Mouse (Mus musculus): Measurements from ENCODE around the gene Tbc1d19. TPM values are rescaled to one million over a fixed set of nuclear protein-coding genes. Genes with fewer than 3 reads are reported as not detected.

Gene Tbc1d19
- polyA plus RNA-seq, 1 experiment from 2014 or later, result 71.5 TPM

GRCm38 (mm10) chr5:53852574-53852973 lies 43.2 kb downstream of the Tbc1d19 start:
- Histone ChIP-seq H3K4me2 (no peak overlapping the region), H3K9ac (replicated peaks) (no peak overlapping the region), H3K9me3 (replicated peaks) (no peaks in the 10 kb centered on the region), H3K36me3 (peaks cover 8% of the 10 kb centered on the region), H3K27me3 (replicated peaks) (no peaks in the 10 kb centered on the region), H3K27ac (replicated peaks) (no peak overlapping the region), H3K4me3 (replicated peaks) (no peak overlapping the region), H3K4me1 (no peaks in the 10 kb centered on the region)
- WGBS, result 33% methylated on average over 5 of the region's 5 CpGs
- no peak for ATAC-seq (ENCODE audit: low FRiP score)

GRCm38 (mm10) chr5:53854561-53854960 lies 45.2 kb downstream of the Tbc1d19 start:
- H3K9ac ChIP-seq (replicated peaks), result no peak overlapping the region
- ATAC-seq (ENCODE audit: low FRiP score), result no peak
- H3K4me3 ChIP-seq (replicated peaks), result no peak overlapping the region
- no peaks in the 10 kb centered on the region for H3K27me3 ChIP-seq (replicated peaks)
- peaks cover 19% of the 10 kb centered on the region for H3K36me3 ChIP-seq
- 30% methylated on average over 6 of the region's 6 CpGs for WGBS
- H3K9me3 ChIP-seq (replicated peaks), result no peaks in the 10 kb centered on the region
- no peak overlapping the region for H3K27ac ChIP-seq (replicated peaks)
- H3K4me1 ChIP-seq, result no peaks in the 10 kb centered on the region
- H3K4me2 ChIP-seq, result no peak overlapping the region

- Histone ChIP-seq H3K4me1 (no peaks in the 10 kb centered on the region), H3K4me3 (replicated peaks) (no peak overlapping the region), H3K9me3 (replicated peaks) (no peaks in the 10 kb centered on the region), H3K36me3 (peaks cover 16% of the 10 kb centered on the region), H3K27ac (replicated peaks) (no peak overlapping the region), H3K27me3 (replicated peaks) (no peaks in the 10 kb centered on the region), H3K4me2 (no peak overlapping the region), H3K9ac (replicated peaks) (no peak overlapping the region)
- no peak for ATAC-seq (ENCODE audit: low FRiP score)
- 90% methylated on average over 6 of the region's 6 CpGs for WGBS
Measured at GRCm38 (mm10) chr5:53856011-53856410, 46.6 kb downstream of the Tbc1d19 start.

GRCm38 (mm10) chr5:53865146-53865545 lies 55.7 kb downstream of the Tbc1d19 start:
- H3K9ac ChIP-seq (replicated peaks), result no peak overlapping the region
- no peaks in the 10 kb centered on the region for H3K9me3 ChIP-seq (replicated peaks)
- no peak for ATAC-seq (ENCODE audit: low FRiP score)
- H3K4me2 ChIP-seq, result no peak overlapping the region
- no peak overlapping the region for H3K27ac ChIP-seq (replicated peaks)
- H3K27me3 ChIP-seq (replicated peaks), result no peaks in the 10 kb centered on the region
- no peaks in the 10 kb centered on the region for H3K4me1 ChIP-seq
- peaks cover 3% of the 10 kb centered on the region; the same call in 1 of the 2 replicates for H3K36me3 ChIP-seq
- H3K4me3 ChIP-seq (replicated peaks), result no peak overlapping the region
- 88% methylated on average over 5 of the region's 5 CpGs for WGBS

GRCm38 (mm10) chr5:53865991-53866390 lies 56.6 kb downstream of the Tbc1d19 start:
- Histone ChIP-seq H3K4me2 (no peak overlapping the region), H3K9me3 (replicated peaks) (no peaks in the 10 kb centered on the region), H3K9ac (replicated peaks) (no peak overlapping the region), H3K4me3 (replicated peaks) (no peak overlapping the region), H3K27ac (replicated peaks) (no peak overlapping the region), H3K27me3 (replicated peaks) (no peaks in the 10 kb centered on the region), H3K36me3 (peaks cover 3% of the 10 kb centered on the region; the same call in 1 of the 2 replicates), H3K4me1 (no peaks in the 10 kb centered on the region)
- 88% methylated on average over 6 of the region's 6 CpGs for WGBS
- ATAC-seq (ENCODE audit: low FRiP score), result no peak

- no peak overlapping the region for H3K4me3 ChIP-seq (replicated peaks)
Measured at GRCm38 (mm10) chr5:53871665-53872312, 62.4 kb downstream of the Tbc1d19 start.

GRCm38 (mm10) chr5:53874966-53875365 lies 65.6 kb downstream of the Tbc1d19 start:
- no peaks in the 10 kb centered on the region for H3K4me1 ChIP-seq
- 93% methylated on average over 3 of the region's 3 CpGs for WGBS
- H3K4me3 ChIP-seq (replicated peaks), result no peak overlapping the region
- H3K9me3 ChIP-seq (replicated peaks), result no peaks in the 10 kb centered on the region
- H3K9ac ChIP-seq (replicated peaks), result no peak overlapping the region
- no peak for ATAC-seq (ENCODE audit: low FRiP score)
- no peak overlapping the region for H3K4me2 ChIP-seq
- no peak overlapping the region for H3K27ac ChIP-seq (replicated peaks)
- no peaks in the 10 kb centered on the region for H3K27me3 ChIP-seq (replicated peaks)
- peaks cover 9% of the 10 kb centered on the region for H3K36me3 ChIP-seq

More at GRCm38 (mm10) chr5:53871665-53872312, 62.4 kb downstream of the Tbc1d19 start:
- peak; percentile 78; the same call in 1 of the 2 replicates for ATAC-seq (ENCODE audit: low FRiP score)
- Histone ChIP-seq H3K36me3 (peaks cover 12% of the 10 kb centered on the region), H3K4me1 (no peaks in the 10 kb centered on the region), H3K27ac (replicated peaks) (no peak overlapping the region), H3K27me3 (replicated peaks) (no peaks in the 10 kb centered on the region), H3K9me3 (replicated peaks) (no peaks in the 10 kb centered on the region), H3K4me2 (no peak overlapping the region), H3K9ac (replicated peaks) (no peak overlapping the region)
- 31% methylated on average over 6 of the region's 6 CpGs for WGBS

GRCm38 (mm10) chr5:53880724-53881123 lies 71.3 kb downstream of the Tbc1d19 start:
- no peak overlapping the region for H3K9ac ChIP-seq (replicated peaks)
- no peaks in the 10 kb centered on the region for H3K4me1 ChIP-seq
- WGBS, result 67% methylated on average over 4 of the region's 4 CpGs
- no peak overlapping the region for H3K4me3 ChIP-seq (replicated peaks)
- peaks cover 8% of the 10 kb centered on the region for H3K36me3 ChIP-seq
- ATAC-seq (ENCODE audit: low FRiP score), result no peak
- H3K4me2 ChIP-seq, result no peak overlapping the region
- no peak overlapping the region for H3K27ac ChIP-seq (replicated peaks)
- H3K27me3 ChIP-seq (replicated peaks), result no peaks in the 10 kb centered on the region
- no peaks in the 10 kb centered on the region for H3K9me3 ChIP-seq (replicated peaks)

- WGBS, result 77% methylated on average over 4 of the region's 4 CpGs
- H3K4me3 ChIP-seq (replicated peaks), result no peak overlapping the region
- no peaks in the 10 kb centered on the region for H3K4me1 ChIP-seq
- peaks cover 8% of the 10 kb centered on the region for H3K36me3 ChIP-seq
- no peak overlapping the region for H3K27ac ChIP-seq (replicated peaks)
- H3K27me3 ChIP-seq (replicated peaks), result no peaks in the 10 kb centered on the region
- no peaks in the 10 kb centered on the region for H3K9me3 ChIP-seq (replicated peaks)
- no peak for ATAC-seq (ENCODE audit: low FRiP score)
- H3K9ac ChIP-seq (replicated peaks), result no peak overlapping the region
- no peak overlapping the region for H3K4me2 ChIP-seq
Measured at GRCm38 (mm10) chr5:53881381-53881990, 72.1 kb downstream of the Tbc1d19 start.

GRCm38 (mm10) chr5:53901406-53901805 lies 92.0 kb downstream of the Tbc1d19 start:
- Histone ChIP-seq H3K4me1 (no peaks in the 10 kb centered on the region), H3K4me2 (no peak overlapping the region), H3K9ac (replicated peaks) (no peak overlapping the region), H3K27ac (replicated peaks) (no peak overlapping the region), H3K36me3 (peaks cover 42% of the 10 kb centered on the region), H3K27me3 (replicated peaks) (no peaks in the 10 kb centered on the region), H3K9me3 (replicated peaks) (no peaks in the 10 kb centered on the region), H3K4me3 (replicated peaks) (no peak overlapping the region)
- WGBS, result 75% methylated on average over 9 of the region's 9 CpGs
- no peak for ATAC-seq (ENCODE audit: low FRiP score)

GRCm38 (mm10) chr5:53902757-53903156 lies 93.4 kb downstream of the Tbc1d19 start:
- Histone ChIP-seq H3K4me3 (replicated peaks) (no peak overlapping the region), H3K27ac (replicated peaks) (no peak overlapping the region), H3K27me3 (replicated peaks) (no peaks in the 10 kb centered on the region), H3K36me3 (peaks cover 39% of the 10 kb centered on the region), H3K4me1 (no peaks in the 10 kb centered on the region), H3K9ac (replicated peaks) (no peak overlapping the region), H3K9me3 (replicated peaks) (no peaks in the 10 kb centered on the region), H3K4me2 (no peak overlapping the region)
- ATAC-seq (ENCODE audit: low FRiP score), result no peak
- 87% methylated on average over 3 of the region's 3 CpGs for WGBS

GRCm38 (mm10) chr5:53909201-53909600 lies 99.8 kb downstream of the Tbc1d19 start:
- 95% methylated on average over 3 of the region's 3 CpGs for WGBS
- Histone ChIP-seq H3K4me2 (no peak overlapping the region), H3K4me3 (replicated peaks) (no peak overlapping the region), H3K27ac (replicated peaks) (no peak overlapping the region), H3K27me3 (replicated peaks) (no peaks in the 10 kb centered on the region), H3K4me1 (no peaks in the 10 kb centered on the region), H3K36me3 (peaks cover 29% of the 10 kb centered on the region), H3K9me3 (replicated peaks) (no peaks in the 10 kb centered on the region), H3K9ac (replicated peaks) (no peak overlapping the region)
- no peak for ATAC-seq (ENCODE audit: low FRiP score)
